Mouse (Mus musculus) adipocyte (in vitro differentiated cells): ENCODE data around the gene Zfp772.
A peak's percentile ranks its signal among the peaks of the same experiment; 100 is the strongest.
"Not testable (repeated sequence)": the region's sequence is repeated elsewhere in the genome, so short reads cannot be mapped to it uniquely, and the experiment has no call there.

Experiments
- DNase-seq: peaks from one replicate; pipeline ENCODE4 v3.0.0-alpha.2; 2016; ENCODE audit warnings: low spot score

Zfp772 gene

DNA sequence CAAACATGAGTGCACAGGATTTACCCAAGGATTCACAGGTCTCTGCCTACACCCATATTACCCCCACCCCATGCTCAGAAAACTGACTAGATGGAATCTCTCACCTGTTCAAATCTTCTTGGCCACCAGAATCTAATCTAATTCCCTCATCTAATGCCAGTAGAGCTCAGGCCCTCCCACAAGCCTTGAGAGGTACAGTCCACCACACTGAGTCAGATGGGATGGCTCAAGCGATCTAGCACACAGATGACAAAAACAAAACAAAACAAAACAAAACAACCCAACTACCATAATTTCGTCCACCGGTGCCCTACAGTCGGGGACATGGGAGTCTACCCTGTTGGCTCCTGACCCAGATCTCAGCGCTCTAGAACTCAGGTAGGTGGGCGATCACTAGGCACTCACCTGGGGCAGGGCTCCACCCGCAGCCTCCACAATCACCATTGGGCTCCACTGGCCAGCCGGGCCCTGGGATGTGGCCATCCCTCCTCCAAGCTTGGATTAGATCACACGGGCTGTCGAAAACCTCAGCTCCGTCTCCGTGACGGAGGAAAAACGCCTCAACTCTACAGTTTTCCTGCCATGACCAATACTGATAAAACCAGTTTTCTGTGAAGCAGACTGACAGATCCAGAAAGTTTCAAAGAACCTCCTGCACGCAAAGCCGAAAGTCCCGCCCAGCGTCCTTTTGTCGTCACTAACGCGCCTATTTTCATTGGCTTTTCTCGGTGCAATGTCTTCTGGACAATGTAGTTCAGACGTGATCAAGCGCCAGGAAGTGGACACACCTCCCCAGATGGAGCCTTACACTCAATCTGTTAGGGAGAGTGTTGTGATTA, at the start of gene Zfp772:
Gene Zfp772 (minus strand): TSS at position 686 of the 839 bp plus-strand sequence.
- DNase-seq: not testable (repeated sequence)

DNA sequence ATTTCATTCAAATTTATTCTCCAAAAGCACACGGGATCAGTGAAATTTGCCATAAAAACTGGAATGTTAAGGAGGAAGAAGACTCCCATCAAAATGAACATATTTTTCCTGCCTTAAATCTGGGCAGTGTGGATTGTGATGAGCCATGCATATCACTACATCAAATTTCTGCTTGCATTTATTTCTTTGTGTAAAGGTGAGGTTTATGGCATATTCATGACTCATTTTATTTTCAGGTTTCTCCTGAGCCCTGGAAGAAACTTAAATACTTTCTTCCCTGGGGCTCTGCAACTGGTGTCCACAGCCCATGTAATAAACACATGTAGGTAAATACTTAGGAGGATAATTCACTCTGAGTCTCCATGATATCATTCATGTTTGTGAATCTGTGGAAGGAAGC, 37.4 kb upstream of the Zfp772 start, which contains the start of gene Vmn2r29:
Gene Vmn2r29 (minus strand): TSS at position 101 of the 400 bp plus-strand sequence.
- not testable (repeated sequence) for DNase-seq

DNA sequence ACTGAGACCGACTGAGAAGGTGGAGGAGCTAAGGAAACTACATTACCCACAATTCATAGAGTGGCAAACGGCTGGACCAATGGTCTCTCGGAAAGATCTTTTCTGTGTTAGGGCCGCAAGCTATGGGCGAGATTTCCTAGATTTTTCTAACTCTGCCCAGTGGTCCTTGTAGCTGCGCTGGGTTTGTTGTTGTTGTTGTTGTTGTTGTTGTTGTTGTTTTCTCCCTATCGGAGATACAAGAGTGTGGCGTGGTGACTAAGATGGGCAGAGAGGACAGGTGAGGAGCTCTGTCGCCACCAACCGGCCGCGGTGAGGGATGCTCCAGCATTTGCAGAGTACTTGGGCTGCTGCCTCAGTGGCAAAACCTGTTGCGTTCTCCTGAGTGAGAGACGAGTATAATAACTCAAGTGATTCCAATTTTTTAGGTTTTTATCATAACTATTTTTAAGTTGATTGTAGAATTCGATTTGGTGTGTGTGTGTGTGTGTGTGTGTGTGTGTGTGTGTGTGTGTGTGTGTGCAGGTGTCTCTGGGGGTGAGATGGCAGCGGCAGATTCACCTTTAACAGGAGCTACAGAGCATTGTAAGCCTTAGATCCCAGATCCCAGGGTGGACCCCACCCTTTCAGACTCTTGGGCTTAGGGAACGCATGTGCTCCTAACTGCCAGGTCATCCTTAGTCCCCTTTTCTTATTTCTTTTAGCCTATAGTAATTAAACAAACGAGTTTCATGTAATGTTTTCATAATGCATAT, 21.4 kb downstream of the Zfp772 start:
- peak; percentile 49 for DNase-seq

DNA sequence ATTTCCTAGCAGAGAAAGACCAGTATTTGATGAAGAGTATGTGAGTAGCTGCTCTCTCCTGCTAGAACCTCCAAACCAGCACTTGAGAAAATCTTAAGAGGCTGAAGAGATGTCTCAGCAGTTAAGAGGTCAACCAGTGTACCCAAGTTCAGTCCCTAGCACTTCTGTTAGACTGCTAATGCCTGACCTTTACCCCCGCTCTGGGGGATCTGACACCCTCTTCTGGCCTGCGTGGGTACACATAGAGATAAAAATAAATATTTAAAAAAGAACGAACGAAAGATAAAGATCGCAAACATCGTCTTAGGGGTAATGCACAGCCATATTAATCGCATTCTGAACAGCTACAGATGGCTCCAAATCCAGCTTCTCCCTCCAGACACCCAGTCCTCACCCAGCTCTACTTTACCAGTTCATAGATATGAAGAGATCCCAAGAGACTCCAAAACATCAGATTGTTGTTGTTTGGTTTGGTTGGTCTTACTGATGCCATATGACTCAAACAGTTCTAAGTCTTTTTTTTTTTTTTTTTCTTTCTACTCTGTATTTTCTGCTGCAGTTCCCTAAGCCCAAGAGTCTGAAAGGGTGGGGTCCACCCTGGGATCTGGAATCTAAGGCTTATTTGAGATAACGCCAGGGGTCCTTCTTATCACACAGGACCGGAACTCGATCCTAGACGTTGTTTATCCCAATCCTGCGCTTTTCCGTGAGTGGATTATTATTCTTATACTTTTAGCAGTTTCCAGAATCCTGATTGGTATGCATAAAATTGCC, 22.2 kb downstream of the Zfp772 start:
- no peak for DNase-seq

DNA sequence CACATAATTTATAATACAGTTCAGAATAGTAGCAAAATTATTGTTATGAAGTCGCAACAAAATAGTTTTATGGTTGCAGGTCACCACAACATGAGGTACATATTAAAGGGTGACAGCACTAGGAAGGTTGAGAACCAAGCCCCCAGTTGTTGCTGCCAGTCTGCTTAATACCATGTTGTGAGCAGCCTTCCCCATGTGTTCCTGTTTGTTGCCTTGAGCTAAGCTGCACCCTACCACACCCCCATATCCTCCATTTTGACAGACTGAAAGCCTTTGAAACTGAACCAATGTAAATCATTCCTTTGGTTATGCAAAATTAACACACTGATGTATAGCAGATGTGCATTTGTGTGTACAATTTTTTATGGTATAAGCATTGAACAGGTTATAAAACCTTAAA, 23.9 kb downstream of the Zfp772 start:
- DNase-seq: no peak

DNA sequence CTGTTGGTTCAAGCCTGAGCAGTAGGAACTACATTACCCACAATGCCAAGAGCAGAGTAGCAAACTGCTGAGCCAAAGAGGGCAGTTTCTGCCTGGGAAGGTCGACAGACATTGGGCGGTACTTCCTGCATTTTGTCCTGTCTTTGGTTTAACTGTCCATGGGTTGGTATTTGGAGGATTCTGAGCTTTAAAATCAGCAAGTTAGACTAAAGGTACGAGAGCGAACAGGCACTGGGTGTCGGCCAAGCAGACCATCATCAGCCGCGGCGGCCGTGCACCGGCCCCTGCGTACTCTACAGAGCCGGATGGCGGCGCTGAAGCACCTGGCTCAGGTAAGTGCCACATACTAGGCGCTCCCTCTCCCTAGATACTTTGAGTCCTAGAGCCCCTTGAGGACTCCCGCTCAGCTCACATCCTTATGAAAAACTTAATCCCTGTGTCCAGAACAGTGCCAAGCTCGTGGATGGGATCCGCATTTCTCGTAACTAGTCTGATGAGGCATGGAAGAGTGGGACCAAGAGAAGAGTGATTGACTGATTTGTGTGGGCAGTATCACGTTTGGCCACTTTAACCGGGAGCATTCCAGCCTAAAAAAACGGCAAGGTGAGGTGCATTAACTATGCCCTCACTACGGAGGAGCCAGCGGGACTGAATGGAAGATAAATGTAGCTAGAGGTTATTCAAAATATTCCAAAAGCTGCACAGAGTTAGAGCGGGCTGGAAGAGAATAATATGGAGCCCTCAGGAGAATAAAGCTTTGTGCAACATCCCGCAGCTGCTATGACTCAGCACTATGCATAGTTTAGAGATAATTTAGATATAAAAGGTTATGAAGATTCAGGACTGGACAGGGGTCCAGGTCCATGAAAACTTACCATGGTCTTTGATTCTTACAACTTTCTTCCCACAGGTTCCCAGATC, 38.3 kb downstream of the Zfp772 start, which contains the start of gene Zfp418:
Gene Zfp418 (plus strand): TSS at position 104 of the 921 bp plus-strand sequence.
- DNase-seq: peak; percentile 71
